Mouse (Mus musculus): ENCODE data around the gene Scube2.

DNA sequence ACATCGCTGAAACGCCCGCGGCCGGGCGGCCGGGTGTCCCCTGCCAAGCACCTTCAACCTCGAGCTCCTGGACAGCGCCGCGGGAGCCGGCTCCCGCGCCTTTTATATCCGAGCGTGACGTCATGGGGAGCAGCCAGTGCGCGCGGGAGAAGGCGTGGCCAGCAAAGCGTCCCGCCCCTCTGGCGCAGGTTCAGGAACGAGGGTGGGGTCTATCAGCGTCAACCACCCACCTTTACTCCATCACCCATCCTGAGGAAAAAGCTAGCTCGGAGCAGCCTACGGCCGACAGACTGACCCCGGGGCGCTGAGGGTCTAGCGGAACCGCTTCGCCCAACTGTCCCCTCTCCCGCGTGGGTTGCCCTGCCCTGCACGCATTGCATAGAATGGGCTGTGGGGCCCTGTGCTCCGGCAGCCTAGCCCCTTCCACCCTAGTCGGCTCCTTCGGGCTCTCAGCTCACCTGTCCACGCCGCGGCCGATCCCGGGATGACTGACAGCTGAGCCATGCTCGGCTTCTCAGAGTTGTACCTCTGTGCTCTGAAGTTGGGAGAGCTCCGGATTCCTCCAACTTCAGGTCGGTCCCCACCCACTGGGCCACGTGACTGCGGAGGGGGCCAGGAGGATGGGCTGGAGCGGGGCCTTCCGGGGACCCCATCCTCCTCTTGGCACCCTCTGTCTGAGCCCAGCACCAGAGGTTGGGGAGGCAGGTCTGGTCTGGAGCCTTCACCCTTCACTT is 83.8 kb downstream of the Scube2 start, which contains the start of gene Nrip3:
- TF ChIP-seq CTCF (IDR thresholded peaks at IDR 0.05; ENCODE audit: low read depth, low read length) (no peak), POLR2A (IDR thresholded peaks at IDR 0.05; ENCODE audit: insufficient read depth, low read length) (no peak), EP300 (IDR thresholded peaks at IDR 0.05; ENCODE audit: insufficient read depth, low read depth, low read length) (no peak)

All from ES-Bruce4 (cell line).